Mouse (Mus musculus): ENCODE measurements around the gene C1qtnf7. TPM values are rescaled to one million over a fixed set of nuclear protein-coding genes. Genes with fewer than 3 reads are reported as not detected.

C1qtnf7 gene
- polyA plus RNA-seq, 1 experiment from 2014 or later = 8.3 TPM

DNA sequence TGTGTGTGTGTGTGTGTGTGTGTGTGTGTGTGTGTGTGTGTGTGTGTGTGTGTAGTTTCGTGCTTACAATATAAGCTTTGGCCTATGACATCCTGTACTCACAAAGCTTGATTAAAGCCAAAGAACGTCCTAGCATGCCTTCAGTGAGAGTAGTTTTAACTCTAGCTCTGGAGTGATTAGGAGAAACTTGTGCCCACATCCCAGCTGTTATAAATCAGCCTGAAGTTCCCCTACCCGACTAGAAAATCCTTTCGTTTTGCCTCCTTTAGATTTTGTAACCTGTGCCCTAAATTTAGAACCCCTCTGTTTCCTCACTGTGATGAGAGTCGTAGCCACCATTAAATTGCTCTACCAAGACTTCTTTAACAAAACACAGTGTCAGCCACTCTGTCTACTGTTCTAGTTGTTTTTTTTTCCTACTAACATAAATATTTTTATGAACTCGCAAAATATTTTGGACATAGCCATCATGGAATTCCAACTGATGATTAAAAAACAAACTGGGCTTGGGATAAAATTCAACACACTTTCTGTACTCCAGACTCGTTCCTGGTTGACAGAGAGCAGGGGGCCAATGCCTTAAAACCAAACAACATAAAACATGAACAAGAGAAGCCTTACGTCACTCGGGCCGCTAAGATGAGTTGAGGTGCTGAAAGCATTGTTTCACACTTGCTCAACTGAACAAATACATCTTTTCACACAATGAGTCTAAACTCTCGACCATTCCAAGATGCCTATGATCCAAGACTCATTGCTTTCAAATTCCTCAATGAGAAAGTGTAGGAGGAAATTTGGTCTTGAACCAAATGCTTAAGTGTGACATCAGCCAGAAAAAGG is 70.3 kb downstream of the C1qtnf7 start:
- WGBS = 31% methylated on average over 11 of the region's 11 CpGs

GRCm38 (mm10) chr5:43588791-43589439 is 73.6 kb downstream of the C1qtnf7 start:
- no peaks in the 10 kb centered on the region for H3K36me3 ChIP-seq
- ATAC-seq (ENCODE audit: insufficient number of reproducible peaks, low FRiP score, low TSS enrichment, low read depth) = no peak
- WGBS = 71% methylated on average over 5 of the region's 5 CpGs
- H3K9me3 ChIP-seq = no peaks in the 10 kb centered on the region
- no peaks in the 10 kb centered on the region for H3K27me3 ChIP-seq
- peaks cover 5% of the 10 kb centered on the region; the same call in 1 of the 2 replicates for H3K4me1 ChIP-seq
- H3K9ac ChIP-seq = no peak overlapping the region
- H3K4me3 ChIP-seq = no peak overlapping the region
- H3K27ac ChIP-seq = no peak overlapping the region
- no peak overlapping the region for H3K4me2 ChIP-seq

More for the DNA sequence above, 70.3 kb downstream of the C1qtnf7 start:
- H3K36me3 ChIP-seq = no peaks in the 10 kb centered on the region
- no peaks in the 10 kb centered on the region for H3K27me3 ChIP-seq
- H3K9me3 ChIP-seq = no peaks in the 10 kb centered on the region
- no peak overlapping the region for H3K4me2 ChIP-seq
- H3K4me3 ChIP-seq = no peak overlapping the region
- no peak for ATAC-seq (ENCODE audit: insufficient number of reproducible peaks, low FRiP score, low TSS enrichment, low read depth)
- peaks cover 5% of the 10 kb centered on the region; the same call in 1 of the 2 replicates for H3K4me1 ChIP-seq
- H3K27ac ChIP-seq = no peak overlapping the region
- no peak overlapping the region for H3K9ac ChIP-seq

DNA sequence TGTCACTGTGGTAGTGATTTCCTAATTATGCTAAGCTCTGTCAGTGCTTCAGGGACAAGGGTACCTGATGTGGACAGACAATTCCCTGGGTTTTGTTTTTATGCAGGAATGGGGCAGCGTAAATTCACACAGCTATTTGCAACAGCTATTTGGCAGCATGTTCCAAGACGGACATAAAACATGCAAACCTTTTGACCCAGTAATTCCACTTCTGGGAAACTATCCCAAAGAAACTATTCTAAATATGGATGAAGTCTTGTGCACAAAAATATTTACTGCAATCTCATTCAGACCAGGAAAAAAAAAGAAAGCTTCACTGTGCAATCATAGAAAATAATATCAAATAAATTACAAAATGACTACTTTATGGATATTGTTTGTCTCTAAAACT is 74.1 kb downstream of the C1qtnf7 start:
- no peaks in the 10 kb centered on the region for H3K9me3 ChIP-seq
- H3K27ac ChIP-seq = no peak overlapping the region
- no peak overlapping the region for H3K9ac ChIP-seq
- ATAC-seq (ENCODE audit: insufficient number of reproducible peaks, low FRiP score, low TSS enrichment, low read depth) = no peak
- H3K4me2 ChIP-seq = no peak overlapping the region
- peaks cover 5% of the 10 kb centered on the region; the same call in 1 of the 2 replicates for H3K4me1 ChIP-seq
- no peaks in the 10 kb centered on the region for H3K36me3 ChIP-seq
- no peaks in the 10 kb centered on the region for H3K27me3 ChIP-seq
- no peak overlapping the region for H3K4me3 ChIP-seq
- 47% methylated on average over 2 of the region's 2 CpGs for WGBS

DNA sequence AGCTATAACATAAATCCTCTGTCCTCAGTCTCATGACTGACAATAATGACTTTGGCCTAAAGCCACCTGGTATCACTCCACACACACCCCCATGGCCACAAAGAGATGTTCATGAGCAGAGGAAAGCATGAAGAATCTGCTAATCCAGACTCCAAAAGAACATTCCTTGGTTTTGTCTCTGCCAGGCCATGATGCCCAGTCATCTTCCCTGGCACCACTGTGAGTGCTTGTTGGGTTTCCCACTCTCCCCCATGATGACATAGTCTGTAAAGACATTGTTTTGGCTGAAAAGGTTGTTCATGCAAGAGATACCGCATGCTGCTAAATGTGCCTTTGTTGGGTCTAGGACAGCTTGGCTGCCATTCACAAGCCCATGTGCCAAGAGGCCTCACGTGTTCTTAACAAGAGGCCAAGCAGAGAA is 75.0 kb downstream of the C1qtnf7 start:
- 73% methylated on average over 2 of the region's 2 CpGs for WGBS

DNA sequence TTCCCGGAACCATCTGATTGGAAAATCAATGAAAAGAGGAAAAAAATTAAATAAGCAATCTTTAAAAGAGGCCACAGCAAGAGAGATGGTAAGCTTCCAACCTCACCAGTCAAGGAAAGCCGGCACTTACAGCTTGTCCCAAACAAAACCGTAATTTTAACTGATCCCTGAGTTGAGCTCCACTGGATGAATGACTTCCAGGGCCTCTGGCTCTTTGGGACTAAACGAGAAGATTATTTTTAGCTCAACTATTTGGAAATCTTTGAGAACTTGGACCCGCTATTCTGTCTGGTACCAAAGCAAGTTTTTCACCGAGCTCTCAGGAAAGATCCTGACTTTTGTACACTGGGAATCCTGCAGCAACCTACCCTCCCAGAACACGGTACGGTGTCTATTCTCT is 86.3 kb downstream of the C1qtnf7 start:
- Histone ChIP-seq H3K9me3 (no peaks in the 10 kb centered on the region), H3K27ac (no peak overlapping the region), H3K9ac (no peak overlapping the region), H3K4me1 (no peaks in the 10 kb centered on the region), H3K4me2 (no peak overlapping the region), H3K36me3 (no peaks in the 10 kb centered on the region), H3K4me3 (no peak overlapping the region), H3K27me3 (no peaks in the 10 kb centered on the region)
- 75% methylated on average over 8 of the region's 8 CpGs for WGBS
- no peak for ATAC-seq (ENCODE audit: insufficient number of reproducible peaks, low FRiP score, low TSS enrichment, low read depth)

More for the DNA sequence above, 75.0 kb downstream of the C1qtnf7 start:
- Histone ChIP-seq H3K36me3 (no peaks in the 10 kb centered on the region), H3K9me3 (no peaks in the 10 kb centered on the region), H3K27ac (no peak overlapping the region), H3K4me3 (no peak overlapping the region), H3K4me1 (0 out of 2 replicates have a peak, but pooled peaks cover 2% of the 10 kb centered on the region), H3K27me3 (no peaks in the 10 kb centered on the region), H3K4me2 (no peak overlapping the region), H3K9ac (no peak overlapping the region)
- no peak for ATAC-seq (ENCODE audit: insufficient number of reproducible peaks, low FRiP score, low TSS enrichment, low read depth)

DNA sequence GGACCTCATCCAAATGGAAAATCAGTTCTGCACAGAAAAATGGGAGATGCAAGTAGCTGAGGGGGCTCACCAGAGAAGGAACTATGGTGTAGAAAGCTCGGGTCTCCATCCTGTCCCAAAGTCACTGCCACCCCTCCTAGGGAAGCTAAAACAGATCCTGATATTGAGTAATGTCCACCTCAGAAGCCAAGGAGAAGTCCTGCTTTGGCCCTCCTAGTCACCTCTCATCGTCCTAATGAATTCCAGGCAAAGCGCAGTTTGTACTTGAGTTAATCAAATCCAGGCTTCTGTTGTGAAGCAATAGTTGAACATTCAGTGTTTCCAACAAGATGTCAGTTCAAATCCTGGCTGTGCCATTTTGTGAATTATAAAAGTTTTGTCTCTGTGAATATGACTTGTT is 87.2 kb downstream of the C1qtnf7 start:
- Histone ChIP-seq H3K9ac (no peak overlapping the region), H3K27ac (no peak overlapping the region), H3K36me3 (no peaks in the 10 kb centered on the region), H3K9me3 (no peaks in the 10 kb centered on the region), H3K27me3 (no peaks in the 10 kb centered on the region), H3K4me3 (no peak overlapping the region), H3K4me1 (no peaks in the 10 kb centered on the region), H3K4me2 (no peak overlapping the region)
- WGBS = 47% methylated on average over 3 of the region's 3 CpGs
- ATAC-seq (ENCODE audit: insufficient number of reproducible peaks, low FRiP score, low TSS enrichment, low read depth) = no peak

- 78% methylated on average over 3 of the region's 3 CpGs for WGBS
- Histone ChIP-seq H3K4me3 (no peak overlapping the region), H3K9ac (no peak overlapping the region), H3K27ac (no peak overlapping the region), H3K27me3 (no peaks in the 10 kb centered on the region), H3K9me3 (no peaks in the 10 kb centered on the region), H3K4me2 (no peak overlapping the region), H3K36me3 (no peaks in the 10 kb centered on the region), H3K4me1 (no peaks in the 10 kb centered on the region)
- no peak for ATAC-seq (ENCODE audit: insufficient number of reproducible peaks, low FRiP score, low TSS enrichment, low read depth)
Observed at GRCm38 (mm10) chr5:43603559-43603958, 88.2 kb downstream of the C1qtnf7 start.

DNA sequence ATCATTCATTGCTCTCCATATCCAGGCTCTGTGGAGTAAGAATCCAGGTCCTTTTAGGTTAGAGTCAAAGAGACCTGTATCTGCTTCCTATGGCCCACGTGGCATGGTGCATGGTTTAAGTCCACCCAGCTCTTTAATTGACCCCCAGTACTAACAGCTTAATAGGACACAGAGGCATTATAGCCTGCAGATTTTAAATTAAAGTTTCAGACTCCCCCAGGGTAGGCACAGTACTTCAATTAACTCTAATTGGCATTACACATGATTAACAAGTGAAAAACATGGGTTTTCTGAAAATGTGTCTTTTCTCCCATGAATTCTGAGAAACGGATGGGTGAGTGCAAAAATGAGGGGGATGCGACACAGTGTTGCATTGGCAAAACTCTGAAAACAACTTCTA is 92.7 kb downstream of the C1qtnf7 start:
- Histone ChIP-seq H3K36me3 (no peaks in the 10 kb centered on the region), H3K9me3 (no peaks in the 10 kb centered on the region), H3K4me2 (no peak overlapping the region), H3K27ac (no peak overlapping the region), H3K27me3 (no peaks in the 10 kb centered on the region), H3K4me1 (no peaks in the 10 kb centered on the region), H3K4me3 (no peak overlapping the region), H3K9ac (no peak overlapping the region)
- WGBS = 41% methylated on average over 3 of the region's 3 CpGs
- ATAC-seq (ENCODE audit: insufficient number of reproducible peaks, low FRiP score, low TSS enrichment, low read depth) = no peak

- Histone ChIP-seq H3K4me2 (no peak overlapping the region), H3K36me3 (no peaks in the 10 kb centered on the region), H3K4me1 (no peaks in the 10 kb centered on the region), H3K9me3 (no peaks in the 10 kb centered on the region), H3K27ac (no peak overlapping the region), H3K4me3 (no peak overlapping the region), H3K27me3 (no peaks in the 10 kb centered on the region), H3K9ac (no peak overlapping the region)
- ATAC-seq (ENCODE audit: insufficient number of reproducible peaks, low FRiP score, low TSS enrichment, low read depth) = no peak
- 79% methylated on average over 1 of the region's 1 CpGs for WGBS
Observed at GRCm38 (mm10) chr5:43609760-43610159, 94.4 kb downstream of the C1qtnf7 start.

DNA sequence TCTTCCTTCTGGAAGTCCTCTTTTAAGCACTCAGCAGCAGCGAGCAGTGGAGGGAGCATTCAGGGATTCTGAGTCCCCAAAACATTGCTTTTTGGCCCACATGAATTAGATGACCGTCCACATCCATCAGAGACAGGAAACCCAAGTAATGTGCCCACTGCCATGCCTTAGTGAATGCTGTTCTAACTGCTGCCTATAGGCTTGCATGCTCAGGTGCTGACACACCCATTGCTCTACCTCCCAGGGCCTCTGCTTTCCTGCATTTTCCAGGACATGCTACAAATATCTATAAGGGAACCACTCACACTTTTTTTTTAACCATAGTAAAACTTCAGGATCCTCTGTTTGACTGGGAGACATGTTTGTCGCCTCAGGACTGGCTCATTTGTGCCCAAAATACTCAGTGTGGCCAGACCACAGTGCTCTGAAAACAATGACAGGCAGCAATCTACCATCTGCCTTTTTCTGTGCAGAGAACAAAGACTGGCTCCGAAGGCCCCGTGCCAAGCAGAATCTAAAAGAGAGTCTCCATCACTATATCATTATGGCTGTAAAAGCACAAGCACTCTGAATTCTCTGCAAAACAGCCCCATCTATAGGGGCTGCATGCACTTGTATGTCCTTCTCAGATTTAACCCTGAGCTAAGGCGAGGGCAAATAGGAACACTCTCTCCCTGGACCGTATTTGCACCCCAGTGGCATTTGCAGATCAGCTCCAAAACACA is 106.4 kb downstream of the C1qtnf7 start:
- no peak for ATAC-seq (ENCODE audit: insufficient number of reproducible peaks, low FRiP score, low TSS enrichment, low read depth)
- 69% methylated on average over 7 of the region's 7 CpGs for WGBS
- H3K9me3 ChIP-seq = no peaks in the 10 kb centered on the region

DNA sequence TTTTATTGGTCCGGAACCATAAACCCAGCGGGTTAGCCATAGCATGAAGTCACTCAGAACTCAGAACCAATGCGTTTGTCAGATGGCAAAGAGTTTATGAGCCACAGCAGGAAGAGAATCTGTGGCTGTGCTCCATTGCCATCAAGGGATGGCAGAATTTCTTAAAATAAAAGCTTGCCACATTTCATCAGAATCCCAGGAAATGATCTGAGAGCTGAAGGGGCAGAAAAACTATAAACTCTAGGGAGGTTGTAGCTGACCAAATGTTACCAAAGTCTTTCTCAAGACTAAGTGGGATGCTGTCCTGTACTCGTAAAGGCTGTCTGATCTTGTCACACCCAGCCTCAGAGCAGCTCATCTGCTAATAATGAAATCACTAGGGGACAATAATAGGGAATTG is 110.1 kb downstream of the C1qtnf7 start:
- Histone ChIP-seq H3K27me3 (no peaks in the 10 kb centered on the region), H3K9ac (no peak overlapping the region), H3K27ac (no peak overlapping the region), H3K36me3 (no peaks in the 10 kb centered on the region), H3K4me1 (peaks cover 3% of the 10 kb centered on the region; the same call in 1 of the 2 replicates), H3K4me2 (no peak overlapping the region), H3K9me3 (no peaks in the 10 kb centered on the region), H3K4me3 (no peak overlapping the region)
- WGBS = 47% methylated on average over 4 of the region's 4 CpGs
- no peak for ATAC-seq (ENCODE audit: insufficient number of reproducible peaks, low FRiP score, low TSS enrichment, low read depth)

More for the DNA sequence above, 106.4 kb downstream of the C1qtnf7 start:
- Histone ChIP-seq H3K4me1 (peaks cover 3% of the 10 kb centered on the region; the same call in 1 of the 2 replicates), H3K4me2 (no peak overlapping the region), H3K9ac (no peak overlapping the region), H3K36me3 (no peaks in the 10 kb centered on the region), H3K27ac (no peak overlapping the region), H3K4me3 (no peak overlapping the region), H3K27me3 (no peaks in the 10 kb centered on the region)
